Mouse (Mus musculus): Measurements from ENCODE around the gene Vipr1.

Vipr1 gene

DNA sequence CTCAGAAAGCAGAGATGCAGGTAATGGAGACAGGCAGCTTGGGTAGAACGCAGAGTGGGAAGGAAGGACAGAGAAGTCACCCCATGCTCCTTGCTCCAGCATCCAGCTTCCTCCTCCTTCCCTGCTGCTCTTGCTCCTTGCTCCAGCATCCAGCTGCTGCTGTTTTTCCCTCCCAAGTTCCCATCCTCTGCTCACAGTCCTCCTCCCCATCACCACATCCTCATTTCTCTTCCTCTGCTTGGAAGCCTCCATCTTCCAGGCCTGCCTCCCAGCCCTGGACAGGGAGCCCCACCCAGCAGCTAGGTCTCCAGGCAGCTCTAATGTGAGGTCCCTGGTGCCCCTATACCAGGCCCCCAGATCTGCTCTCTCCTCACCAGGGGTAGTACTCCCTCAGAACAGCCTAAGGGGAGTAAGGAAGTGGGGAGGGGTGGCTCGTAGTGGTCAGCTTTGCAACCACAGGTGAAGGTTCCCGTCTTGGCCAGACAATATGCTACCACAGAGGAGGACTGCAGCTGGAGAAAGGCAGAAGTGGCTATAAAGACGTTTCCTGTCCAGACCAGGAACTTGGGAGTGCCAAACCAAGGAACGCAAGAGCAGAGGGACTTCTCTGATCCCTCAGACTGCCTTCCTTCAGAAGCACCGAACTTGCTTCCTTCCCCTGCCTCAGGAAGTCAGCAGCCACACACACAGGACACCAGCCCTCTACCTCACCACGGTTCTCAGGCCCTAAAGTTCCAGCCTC lies 6.5 kb upstream of the Vipr1 start:
- peak in 1 of 2 experiments; percentile 33 for DNase-seq

DNA sequence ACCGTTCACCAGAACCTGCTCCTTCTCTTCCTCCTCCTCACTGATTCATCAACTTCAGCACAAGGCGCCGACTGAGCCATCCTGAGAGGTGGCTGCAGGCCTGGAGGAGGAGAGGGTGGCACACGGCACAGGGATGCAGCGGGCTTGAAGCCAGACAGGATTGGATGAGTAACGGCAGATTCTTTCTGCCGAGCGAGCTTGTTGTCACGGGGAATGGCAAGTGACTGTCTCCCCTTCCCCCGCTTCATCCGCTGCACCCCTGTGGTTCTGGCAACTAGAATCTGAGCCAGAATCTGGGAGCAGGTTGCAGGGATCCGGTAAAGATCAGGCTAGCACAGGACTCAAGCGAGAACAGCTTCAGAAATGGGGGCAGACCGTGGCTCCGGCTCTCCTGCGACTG lies 2.7 kb upstream of the Vipr1 start:
- DNase-seq: no peak

DNA sequence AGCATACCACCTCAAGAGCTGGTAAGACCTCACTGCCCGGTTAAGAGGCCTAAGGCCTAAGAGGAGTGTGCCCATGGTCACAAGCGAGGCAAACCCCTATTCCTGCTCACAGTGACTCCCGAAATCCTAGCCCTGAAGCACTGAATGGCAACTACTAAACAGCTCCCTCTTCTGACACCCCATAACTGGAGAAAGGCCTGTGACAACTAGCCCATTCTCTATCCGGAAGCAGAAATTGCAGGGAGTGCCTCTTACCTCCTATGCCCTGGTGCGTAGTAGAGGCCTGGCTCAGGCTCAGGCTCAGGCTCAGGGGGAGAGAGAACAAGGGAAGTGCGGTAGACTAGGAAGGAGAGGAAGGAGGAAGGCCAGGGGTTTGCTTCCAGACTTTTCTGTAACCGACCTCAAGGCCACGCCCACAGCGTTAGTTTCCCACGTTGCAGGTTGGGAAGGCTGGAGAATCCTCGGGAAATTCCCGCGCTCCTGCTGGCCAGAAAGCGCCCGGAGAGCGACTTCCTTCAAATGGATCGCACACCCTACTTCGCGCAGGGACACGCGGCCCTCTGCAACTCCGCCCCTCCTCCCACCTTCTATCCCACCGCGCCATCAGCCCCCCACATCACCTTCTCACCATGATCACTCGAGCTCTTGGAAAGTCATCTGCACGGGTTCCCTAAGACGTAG lies 1.1 kb upstream of the Vipr1 start:
- DNase-seq: peak in 1 of 2 experiments; percentile 21

DNA sequence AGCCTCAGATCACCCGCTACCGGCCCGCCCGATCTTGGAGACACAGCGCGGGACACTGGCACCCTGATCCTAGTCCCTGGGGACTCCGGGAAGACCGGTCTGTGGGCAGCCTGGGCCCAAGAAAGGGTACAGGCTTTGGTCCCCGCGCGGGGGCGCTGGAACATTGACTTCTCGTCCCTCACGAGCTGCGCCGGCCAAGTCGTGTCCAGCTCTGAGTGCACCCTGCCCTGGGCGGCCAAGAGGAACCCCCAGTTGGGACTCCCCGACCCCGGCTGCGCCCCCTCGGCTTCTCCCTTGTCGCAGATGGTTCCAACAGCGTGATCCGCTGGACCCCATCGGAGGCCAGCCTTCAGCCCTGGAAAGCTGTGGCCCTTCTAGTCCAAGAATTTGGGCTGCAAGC lies 515 bp upstream of the Vipr1 start, which contains the start of gene Lyzl4:
Gene Lyzl4, minus strand, starts transcription at position 96 of the 400 bp plus-strand sequence.
- DNase-seq: peak; percentile 86 to 87

DNA sequence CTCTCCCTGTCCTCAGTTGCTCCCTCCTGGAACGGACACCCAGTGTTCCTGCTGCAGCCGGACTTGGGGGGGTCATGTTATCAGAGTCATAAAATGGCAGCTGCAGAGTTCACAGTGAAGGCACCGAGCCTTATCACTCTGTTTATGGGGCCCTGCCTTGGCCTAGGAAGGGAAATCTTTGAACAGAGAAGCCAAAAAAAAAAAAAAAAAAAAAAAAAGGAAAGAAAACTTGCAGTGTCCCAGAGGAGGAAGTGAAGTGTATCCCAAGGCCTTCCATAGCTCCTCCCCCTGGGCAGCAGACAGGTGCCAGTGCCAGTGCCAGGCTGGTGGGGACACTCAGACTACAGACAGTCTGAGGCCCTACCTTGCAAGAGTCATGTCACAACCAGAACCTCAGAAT lies 2.3 kb downstream of the Vipr1 start:
- no peak for DNase-seq

DNA sequence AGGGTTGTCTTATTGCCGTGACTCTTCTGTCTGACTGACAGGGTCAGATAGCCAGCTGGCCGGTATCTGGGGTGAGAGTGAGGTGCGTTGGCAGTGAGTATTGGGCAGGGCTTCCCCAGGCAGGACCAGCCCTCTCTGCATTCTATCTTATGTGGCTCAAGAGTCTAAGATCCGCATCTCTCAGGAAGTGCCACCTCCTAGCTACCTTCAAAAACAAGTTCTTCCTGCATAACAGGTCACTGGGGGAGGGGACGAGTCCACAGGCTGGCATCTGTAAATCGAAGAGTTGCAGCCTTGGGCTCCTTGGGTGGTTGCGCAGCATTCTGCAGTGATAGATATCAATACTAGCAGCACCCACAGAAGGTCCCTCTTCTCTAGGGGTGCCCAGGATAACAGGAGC lies 4.5 kb downstream of the Vipr1 start:
- DNase-seq: no peak

DNA sequence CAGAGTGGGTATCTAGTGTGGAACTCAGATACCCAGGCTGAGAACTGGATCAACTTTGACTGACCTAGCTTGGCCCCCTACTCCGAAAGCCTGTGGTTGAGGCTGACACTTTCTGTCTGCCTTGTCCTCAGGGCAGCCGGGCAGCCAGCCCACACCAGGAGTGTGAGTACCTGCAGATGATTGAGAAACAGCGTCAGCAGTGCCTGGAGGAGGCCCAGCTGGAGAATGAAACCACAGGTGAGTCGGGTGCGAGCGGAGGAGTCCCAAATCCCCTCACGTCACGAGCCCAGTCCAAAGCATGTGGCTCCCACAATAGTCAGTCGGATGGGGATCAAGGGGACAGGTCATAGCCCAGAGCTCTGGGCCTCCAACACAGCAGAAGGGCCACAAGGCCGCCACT lies 11.2 kb downstream of the Vipr1 start:
- no peak for DNase-seq

DNA sequence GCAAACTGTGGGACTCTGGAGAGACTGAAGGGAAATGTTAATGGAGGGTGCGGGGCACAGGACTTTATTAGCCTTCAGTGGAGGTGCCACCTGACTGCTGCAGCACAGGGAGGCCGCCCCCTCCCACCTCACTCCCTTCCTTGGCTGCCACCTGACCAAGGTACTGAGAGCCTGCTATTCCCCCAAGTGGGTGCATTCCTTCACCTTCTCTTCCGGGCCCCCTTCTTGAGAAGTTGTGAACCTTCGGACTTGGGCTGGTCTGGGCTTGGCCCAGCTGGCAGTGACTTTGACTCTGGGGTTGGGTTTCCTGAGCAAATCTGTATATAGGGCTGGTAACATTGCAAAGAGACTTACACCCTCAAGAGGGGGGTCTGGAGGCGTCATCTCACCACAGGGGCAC lies 13.8 kb downstream of the Vipr1 start:
- no peak for DNase-seq

DNA sequence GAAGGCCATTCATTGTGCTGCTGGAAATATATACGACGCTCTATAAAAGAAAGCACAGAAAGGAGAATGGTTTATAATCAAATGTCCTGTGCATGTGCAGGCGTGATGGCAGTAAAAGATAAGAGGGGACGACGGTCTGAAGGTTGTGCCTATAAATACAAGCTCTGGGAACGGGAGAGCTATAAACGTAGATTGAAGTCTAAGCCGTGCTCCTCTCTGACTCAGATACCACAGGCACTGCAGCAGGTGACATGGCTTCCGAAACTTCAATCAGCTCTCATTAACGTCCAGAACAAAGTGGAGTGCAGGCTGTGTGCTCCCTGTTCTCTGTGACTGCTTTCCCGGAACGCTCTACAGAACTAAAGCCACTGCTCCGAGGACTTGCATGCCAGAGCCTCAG lies 14.6 kb downstream of the Vipr1 start:
- no peak for DNase-seq

DNA sequence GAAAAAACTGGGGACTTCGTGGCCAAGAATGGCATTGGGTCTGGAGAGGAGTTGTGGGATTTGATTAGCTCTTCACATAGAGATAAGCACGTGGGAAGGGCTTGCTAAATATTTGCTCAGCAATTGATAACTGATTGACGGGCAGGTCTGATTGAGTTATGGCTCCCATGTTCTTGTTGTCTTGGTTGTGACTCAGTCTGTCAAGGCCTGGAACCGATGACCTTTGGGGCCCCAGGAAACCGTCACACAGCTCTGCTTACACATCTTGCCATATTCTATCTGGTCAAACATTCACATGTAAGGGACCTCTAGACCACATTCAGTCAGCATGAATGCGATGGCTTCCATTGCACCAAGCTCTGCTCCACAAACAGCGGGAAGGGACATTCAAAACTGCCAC lies 15.7 kb downstream of the Vipr1 start:
- no peak for DNase-seq

DNA sequence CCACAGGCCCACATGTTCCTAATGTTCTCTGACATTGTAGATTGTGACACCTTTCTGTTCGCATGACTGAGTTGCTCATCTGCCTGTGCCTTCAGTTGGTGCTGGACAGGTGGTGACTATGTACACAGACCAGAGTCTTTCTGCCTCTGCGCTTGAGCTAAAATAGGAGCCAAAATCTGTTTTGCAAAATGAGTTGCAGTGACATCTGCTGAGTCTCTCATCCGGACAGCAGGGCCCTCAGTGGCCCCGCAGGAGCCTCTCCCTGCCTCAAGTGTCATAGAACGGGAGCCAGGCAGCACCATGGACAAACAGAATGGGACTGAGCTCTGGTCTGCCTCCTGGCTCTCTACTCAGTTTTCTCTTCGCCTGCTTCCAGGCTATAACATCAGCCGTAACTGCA lies 17.3 kb downstream of the Vipr1 start:
- no peak for DNase-seq

DNA sequence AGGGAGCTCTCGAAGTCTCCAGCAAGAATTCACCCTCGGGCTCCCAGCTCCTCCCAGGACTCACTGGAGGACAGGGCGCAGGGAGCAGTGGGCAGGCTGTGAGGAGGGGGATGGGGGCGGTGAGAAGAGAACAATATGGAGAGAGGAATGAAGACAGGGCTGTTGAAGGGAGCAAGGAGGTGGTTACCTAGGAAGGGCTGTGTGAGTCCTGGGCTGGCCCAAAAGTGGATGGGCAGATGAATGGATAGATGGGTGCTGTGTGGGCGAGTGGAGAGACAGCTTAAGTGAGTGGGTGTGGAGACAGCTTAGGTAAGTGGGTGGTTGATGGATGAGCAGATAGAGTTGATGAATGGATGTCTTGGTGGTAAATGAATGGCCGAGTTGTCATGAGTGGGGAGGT lies 21.0 kb downstream of the Vipr1 start:
- DNase-seq: no peak

DNA sequence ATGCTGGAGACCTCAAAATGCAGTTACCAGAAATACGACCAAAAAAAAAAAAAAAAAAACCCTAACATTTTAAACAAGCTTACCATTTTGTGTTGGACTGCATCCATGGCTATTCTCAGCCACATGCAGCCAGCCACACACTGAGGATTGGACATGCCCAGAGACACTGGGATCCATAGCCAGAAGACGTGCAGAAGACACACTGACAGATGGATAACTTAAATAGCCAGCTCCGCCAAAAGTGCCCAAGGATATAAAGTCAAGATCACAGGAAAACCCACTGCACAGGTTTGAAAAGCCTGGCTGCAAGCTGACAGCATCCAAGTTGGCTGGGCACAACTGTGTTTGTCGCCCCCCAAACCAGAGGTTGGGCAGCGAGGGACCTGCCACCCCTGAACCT lies 21.6 kb downstream of the Vipr1 start:
- no peak for DNase-seq

DNA sequence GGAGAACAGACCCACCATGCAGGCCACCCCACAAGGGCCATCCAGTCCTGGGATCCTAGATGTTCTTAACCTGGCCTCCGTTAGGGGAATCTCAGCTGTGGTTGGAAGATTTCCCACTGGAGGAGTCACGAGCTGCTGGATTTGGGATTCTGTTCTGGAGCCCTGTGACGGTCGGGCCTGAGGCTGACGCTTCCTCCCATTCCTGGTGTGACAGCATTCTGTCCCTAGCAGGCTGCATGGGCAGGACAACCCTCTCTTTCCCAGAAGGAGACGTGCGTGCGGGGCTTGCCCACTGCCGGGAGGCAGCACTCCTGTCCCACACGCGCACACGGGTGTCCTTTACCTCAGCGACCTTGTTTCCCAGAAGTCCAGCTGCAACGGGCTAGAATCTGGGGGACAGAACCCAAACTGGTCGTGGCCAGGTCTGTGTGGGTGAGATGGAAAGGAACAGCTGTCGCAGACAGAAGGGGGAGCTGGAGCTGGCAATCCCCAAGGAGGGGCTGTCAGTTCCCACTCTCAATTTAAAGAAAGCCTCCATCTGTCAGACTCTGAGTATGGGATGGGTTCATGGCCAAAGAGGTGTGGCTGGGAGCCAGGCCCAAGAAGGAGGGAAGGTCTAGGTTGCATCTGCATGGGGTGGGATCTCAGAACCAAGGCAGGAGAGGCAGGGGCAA lies 24.6 kb downstream of the Vipr1 start:
- DNase-seq: peak in 1 of 2 experiments; percentile 56

DNA sequence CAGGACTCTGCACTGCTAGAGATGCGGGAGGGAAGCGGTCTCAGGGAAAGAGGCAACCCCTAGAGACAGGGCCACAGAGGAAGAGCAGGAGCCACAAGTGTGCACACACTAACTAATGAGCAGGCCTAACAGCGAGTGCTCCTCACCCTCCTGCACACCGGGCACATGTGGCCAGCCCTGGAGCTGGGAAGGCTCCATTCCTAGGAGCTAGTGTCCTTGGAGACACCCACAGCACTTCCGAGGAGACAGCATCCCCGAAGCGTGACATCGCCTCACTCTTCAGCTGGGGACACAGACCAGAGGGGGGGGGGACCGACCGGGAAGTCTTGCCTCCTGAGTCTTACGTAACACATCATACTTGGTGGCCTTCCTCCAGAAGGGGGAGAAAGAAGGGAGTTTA lies 25.3 kb downstream of the Vipr1 start:
- DNase-seq: no peak

DNA sequence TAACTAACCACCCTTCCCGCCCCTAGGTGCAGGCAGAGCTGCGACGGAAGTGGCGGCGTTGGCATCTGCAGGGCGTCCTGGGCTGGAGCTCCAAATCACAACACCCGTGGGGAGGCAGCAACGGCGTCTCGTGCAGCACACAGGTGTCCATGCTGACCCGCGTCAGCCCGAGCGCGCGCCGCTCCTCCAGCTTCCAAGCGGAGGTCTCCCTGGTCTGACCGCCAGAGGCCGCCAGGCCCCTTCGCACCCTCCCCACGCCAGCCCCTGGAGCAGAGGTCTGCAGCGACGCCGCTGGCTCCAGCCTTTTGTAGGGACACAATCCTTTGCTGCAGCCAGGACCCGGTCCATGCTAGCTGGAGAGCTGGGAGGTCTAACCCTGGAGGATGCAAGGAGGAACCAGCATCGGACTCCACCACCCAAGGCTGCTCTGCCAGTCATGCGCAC lies 26.9 kb downstream of the Vipr1 start:
- DNase-seq: peak; percentile 84 to 87

DNA sequence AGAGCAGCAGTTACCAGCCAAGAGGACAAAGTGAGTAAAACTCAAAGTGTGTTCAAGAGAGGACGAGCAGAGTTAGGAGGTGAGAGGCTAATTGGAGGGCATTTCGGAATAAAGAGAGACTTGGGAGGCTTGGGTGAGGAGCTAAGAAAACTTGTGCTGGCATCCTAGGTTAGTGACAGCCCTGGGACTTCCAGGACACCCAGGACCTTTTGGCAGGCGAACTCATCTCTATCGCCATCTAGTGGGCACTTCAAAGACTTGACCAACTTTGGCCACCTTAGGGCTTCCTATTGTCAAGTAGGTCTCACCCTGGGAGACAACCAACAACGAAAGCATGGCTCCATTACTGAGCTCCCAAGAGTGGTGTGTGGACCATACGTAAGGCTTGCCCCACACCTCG lies 28.8 kb downstream of the Vipr1 start:
- peak; percentile 47 to 67 for DNase-seq

DNA sequence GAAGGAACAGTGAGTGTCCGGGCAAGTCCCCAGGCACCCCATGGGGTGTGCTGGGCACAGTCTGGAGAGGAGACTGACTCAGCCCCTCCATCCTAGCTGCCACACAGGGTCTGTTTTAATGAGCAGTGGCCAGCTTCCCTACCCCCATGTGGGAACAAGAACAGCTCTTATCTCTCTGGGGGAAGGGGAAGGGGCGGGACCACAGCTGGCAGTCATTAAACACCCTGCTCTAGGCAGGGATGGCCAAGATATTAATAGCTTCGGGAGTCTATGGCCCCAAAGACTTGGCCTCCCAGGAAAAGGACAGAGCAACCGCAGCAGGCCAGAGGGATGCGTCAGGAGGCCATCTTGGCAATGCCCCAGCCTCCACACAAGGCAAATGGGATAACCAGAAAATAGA lies 29.8 kb downstream of the Vipr1 start:
- DNase-seq: peak; percentile 54 to 74

DNA sequence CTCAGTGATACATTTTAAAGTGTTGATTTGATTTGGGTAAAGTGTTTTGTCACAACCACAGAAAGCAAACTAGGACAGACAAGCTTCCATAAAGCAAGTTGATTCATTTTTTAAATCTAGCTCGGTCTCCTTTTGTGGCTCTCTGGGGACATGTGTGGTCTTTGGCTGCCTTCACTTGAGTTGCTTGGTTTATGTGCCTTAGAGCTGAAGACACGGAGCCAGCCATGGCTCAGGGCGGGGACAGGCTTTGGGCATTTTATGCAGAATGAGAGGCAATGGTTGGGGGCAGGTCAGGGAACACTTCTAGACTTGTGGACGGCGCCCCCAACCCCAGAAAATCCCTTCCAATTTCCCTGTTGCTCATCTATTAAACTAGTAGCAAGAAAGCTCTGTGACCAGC lies 31.2 kb downstream of the Vipr1 start:
- no peak for DNase-seq

DNA sequence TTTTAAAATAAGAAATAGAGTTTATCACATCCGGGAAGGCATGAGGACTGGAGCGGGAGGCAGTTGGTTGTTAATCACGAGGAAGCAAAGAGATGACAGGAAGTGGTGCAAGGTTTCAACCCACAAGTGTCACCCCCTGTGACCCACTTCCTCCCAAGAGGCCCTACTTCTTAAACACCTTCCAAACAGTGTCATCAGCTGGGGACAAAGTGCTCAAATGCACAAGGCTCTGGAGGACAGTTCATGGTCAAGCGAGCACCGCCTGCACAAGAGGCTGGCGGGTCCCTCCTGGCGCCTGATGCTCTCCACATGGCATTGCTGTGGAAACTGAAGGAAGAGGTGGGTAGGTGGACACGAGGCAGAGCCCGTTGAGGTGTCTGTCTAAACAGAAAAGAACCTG lies 32.5 kb downstream of the Vipr1 start:
- DNase-seq: peak; percentile 37 to 40

DNA sequence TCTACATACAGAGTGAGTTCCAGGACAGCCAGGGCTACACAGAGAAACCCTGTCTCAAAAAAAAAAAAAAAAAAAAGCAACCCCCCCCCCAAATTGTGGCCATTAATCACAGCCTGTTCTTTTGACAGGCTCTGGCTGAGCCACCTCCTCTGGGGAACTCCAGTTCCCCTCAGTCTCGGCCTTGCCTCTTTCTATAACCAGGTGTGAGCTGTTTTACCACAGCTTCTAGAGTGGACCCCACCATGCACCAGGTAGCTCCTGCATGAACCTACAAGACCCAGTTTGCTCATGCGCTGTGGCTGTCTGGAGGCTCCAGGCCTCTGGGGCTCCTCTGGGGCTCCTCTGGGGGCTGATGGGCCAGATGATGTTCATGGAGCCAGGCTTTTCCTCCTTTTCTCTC lies 33.0 kb downstream of the Vipr1 start:
- no peak for DNase-seq

DNA sequence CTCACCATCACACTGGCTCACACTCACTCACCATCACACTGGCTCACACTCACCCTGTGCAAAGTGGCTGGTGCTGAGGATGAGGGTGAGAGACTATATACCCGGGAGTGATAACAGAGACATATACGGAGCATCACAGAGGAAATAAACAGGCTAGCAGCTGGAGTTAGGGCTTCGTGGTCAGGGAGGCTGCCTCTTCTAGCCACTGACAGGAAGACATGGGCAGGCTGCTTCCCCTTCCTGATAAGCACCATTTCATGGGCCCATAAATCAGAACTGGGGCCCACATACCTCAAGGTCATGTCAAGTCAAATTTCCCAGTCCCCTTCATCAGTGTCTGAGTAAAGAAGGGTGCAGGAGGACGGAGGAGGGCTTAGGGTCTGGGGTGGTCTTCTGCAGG lies 34.6 kb downstream of the Vipr1 start:
- DNase-seq: peak; percentile 30 to 54

DNA sequence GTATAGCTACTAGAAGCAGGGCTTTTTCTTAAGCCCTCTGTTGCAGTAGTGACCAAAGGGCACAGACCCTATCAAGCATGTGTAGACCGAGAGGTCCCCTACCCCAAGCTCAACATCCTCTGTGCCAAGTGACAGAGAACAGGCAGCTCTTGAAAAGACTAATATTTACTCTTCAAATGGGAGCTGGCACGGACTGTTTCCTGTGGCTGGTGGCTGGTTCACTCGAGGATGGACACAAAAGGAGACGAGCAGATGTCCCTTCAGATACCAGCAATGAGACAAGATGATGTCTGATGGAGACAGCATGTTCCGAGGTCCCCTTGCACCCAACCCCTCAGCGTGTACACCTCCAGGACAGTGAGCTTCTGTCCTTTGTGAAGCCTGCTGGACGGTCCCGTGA lies 35.0 kb downstream of the Vipr1 start:
- DNase-seq: peak; percentile 68 to 75

DNA sequence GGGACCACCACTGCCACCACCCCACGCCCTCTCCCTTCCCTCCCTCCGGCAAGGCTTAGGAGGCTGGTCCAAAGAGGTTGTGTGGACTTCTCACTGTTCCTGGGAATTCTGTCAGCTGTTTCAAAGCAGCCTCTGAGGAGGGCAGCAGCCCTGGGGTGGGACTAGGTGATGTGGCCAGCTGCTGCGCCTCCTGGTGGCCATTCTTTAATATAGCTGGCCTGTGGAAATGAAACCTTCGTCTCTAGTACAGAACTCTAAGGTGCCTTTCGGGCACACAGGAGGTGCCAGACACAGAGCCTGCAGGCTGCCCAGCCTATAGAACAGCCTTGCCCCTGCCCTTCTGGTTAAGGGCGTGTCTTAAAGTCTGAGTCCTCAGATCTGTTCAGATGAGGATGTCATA lies 37.0 kb downstream of the Vipr1 start:
- peak; percentile 75 to 76 for DNase-seq
